Mouse (Mus musculus): ENCODE data around the gene Poc1a. TPM values are rescaled to one million over a fixed set of nuclear protein-coding genes. Genes with fewer than 3 reads are reported as not detected.

Poc1a gene
- total RNA-seq, 2 experiments from 2014 or later: 8.6 to 14.5 TPM

DNA sequence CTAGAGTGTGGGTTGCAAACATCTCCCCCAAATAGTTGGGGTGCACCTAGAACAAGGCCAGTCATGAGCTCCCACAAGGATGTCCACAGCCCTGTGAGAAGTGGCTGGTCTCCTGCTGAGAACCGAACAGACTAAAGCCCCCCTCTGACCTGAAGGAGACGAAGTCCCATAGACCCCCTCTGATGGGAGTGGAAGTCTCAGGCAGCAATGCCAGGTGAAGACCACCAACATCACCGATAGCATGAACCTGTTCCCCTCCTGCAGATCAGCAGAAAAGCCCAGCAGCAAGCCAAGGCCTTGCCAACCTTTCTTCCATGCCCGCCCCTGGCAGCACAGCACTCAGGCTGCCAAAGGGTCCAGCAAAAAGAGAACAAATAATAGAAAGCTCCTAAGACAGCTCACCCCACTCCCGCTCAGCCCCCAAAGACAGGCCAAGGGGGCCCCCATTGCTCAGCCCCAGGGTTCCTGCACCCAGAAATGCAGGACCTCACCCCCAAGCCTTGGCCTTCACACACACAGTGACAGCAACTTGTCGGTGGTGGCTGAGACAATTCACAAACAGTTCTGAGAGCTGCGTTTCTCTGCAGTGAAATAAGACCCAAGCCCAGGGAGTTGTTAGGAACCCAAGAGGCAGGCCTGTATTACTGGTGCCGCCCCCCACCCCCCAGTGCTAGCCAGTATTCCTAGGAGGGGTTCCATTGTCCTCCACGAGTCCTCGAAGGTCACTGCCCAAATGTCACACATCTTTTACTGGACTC lies 74.5 kb downstream of the Poc1a start:
- Histone ChIP-seq H3K4me3 (no peak overlapping the region), H3K27ac (no peak overlapping the region)
- no peak for TF ChIP-seq CTCF (conservative IDR thresholded peaks at IDR 0.05)
- DNase-seq (ENCODE audit: low spot score in 2 of 2): no peak

DNA sequence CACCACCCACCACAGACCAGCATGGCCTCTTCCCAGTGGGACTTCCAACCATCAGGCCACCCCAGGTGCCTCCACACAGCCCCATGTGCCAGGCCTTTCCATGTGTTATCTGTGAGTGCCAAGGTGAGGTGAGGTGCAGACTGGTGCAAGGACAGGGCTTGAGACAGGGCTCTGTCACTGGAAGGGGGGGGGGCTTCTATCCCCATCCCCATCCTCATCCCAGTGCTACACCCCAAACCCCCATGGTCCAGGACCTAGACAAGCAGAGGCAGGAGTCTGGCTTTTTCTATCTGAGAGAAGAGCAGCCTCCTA lies 75.1 kb downstream of the Poc1a start:
- DNase-seq (ENCODE audit: low spot score in 2 of 2): no peak
- no peak overlapping the region for H3K27ac ChIP-seq
- H3K4me3 ChIP-seq: no peak overlapping the region
- TF ChIP-seq CTCF (conservative IDR thresholded peaks at IDR 0.05): no peak

DNA sequence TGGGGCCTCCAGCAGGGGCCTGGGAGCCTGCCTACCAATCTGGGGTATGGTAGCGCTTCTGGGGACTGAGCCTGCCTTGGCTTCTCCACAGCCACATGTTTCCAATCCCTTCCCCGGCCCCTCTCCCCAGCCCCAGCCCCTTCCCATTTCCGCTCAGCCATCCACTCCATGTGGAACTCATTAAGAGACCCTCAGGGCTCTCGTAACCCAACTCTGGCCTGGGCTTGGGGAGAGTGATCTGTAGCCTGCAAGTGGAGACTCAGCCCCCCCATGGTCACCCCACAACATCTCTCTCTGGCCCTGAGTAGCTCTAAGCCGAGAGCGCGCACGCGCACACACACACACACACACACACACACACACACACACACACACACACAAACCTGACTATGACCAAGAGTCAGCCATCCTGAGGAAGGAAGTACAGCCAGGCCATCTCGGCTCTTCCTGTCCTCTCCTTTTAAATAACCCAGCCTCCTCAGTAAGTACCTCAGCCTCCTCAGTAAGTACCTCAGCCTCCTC lies 75.5 kb downstream of the Poc1a start:
- Histone ChIP-seq H3K4me3 (no peak overlapping the region), H3K27ac (no peak overlapping the region)
- no peak for DNase-seq (ENCODE audit: low spot score in 2 of 2)
- no peak for TF ChIP-seq CTCF (conservative IDR thresholded peaks at IDR 0.05)

DNA sequence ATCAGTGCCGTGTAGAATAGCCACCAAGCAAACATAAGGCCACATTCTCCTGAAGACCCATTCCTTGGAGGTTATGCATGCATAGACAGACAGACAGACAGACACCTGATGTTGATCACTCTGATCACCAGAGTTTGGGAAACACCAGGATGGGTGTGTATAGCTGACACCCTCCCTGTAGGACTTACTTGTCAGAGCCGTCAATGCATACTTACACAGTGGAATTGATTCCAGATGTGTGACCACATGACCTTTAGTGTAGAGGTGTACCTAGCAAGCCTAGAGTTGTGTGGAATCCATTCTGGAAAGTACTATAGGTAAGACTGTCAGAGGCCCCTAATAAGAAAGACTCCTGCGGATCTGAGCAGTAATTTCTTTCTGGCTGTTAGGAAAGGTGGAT lies 76.3 kb downstream of the Poc1a start:
- DNase-seq (ENCODE audit: low spot score in 2 of 2): no peak
- no peak for TF ChIP-seq CTCF (conservative IDR thresholded peaks at IDR 0.05)
- H3K27ac ChIP-seq: no peak overlapping the region
- H3K4me3 ChIP-seq: no peak overlapping the region

DNA sequence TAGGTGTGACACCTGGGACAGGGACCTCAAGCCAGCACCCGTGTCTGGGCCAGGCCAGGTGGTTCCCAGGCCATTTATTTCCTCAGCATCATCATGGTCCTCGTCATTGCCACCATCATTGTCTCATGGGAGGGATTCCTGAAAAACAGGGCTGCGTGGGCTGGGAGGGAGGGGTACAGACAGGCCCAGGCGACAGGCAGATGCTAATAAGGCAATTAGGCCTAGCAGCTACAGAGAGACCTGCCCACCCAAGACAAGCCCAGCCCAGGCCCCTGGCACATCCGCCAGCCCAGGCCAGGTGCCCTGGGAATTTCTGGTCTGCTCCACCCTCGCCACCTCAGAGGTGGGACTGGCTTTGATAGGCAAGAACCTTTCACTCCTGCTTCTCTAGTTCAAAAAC lies 78.4 kb downstream of the Poc1a start:
- no peak for DNase-seq (ENCODE audit: low spot score in 2 of 2)
- Histone ChIP-seq H3K27ac (no peak overlapping the region), H3K4me3 (no peak overlapping the region)
- TF ChIP-seq CTCF (conservative IDR thresholded peaks at IDR 0.05): no peak

DNA sequence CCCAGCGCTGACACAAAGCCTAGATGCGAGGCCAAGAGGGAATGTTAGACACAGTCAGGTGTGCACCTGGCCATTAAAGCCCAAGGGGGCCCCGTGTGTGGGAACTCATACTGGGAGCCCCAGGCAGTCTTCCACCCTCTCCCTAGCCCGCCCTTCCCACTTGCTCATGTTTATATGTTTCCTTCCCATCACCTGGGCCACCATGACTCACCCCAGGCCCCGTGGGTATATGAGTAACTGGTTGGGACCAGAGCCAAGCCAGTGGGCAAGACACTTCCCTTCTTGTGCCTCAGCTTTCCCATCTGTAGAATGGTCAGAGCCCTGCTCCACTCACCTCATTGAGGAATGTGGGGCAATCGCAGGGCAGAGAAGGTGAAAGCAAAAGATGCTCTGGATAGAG lies 80.3 kb downstream of the Poc1a start:
- H3K4me3 ChIP-seq: no peak overlapping the region
- no peak for TF ChIP-seq CTCF (conservative IDR thresholded peaks at IDR 0.05)
- no peak for DNase-seq (ENCODE audit: low spot score in 2 of 2)
- H3K27ac ChIP-seq: no peak overlapping the region

DNA sequence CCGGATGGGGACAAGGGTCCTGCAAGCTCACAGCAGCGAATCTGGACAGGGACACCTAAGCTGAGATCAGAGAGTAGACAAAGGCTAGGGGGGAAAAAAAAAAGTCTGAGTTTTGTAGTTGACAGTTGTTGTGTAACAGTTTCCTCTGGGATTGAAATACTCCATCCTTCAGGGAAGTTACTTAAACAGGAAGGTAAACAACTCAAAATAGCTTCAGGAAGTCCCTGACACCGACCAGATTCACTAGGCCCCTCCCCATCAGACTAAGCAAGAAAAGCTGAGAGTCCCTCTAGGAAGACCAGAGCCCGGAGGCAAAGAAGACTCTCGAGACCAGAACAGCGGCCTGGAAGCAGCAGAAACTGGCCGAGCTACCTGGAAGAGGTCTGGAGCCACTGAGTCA lies 84.5 kb downstream of the Poc1a start:
- Histone ChIP-seq H3K27ac (no peak overlapping the region), H3K4me3 (no peak overlapping the region)
- no peak for DNase-seq (ENCODE audit: low spot score in 2 of 2)
- TF ChIP-seq CTCF (conservative IDR thresholded peaks at IDR 0.05): no peak

DNA sequence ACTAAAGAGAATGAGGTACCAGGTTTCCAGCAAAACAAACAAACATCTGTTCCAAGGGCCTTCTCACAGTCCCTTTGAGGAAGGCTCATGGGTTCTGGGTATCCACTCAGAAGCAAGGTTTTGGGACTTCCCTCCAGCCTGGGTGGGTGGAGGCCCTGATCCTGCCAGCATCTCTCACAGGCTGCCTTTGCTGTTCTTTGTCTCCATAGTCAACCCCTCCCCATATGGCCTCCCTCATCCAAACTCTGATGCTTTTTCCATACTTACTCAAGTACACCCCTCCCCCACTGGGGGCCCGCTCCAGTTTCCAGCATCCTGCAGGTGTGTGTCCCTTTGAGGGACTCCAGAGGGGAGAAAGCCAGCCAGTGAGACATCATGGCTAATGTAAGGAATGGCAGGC lies 85.3 kb downstream of the Poc1a start:
- DNase-seq (ENCODE audit: low spot score in 2 of 2): no peak
- TF ChIP-seq CTCF (conservative IDR thresholded peaks at IDR 0.05): no peak
- H3K4me3 ChIP-seq: no peak overlapping the region
- no peak overlapping the region for H3K27ac ChIP-seq

DNA sequence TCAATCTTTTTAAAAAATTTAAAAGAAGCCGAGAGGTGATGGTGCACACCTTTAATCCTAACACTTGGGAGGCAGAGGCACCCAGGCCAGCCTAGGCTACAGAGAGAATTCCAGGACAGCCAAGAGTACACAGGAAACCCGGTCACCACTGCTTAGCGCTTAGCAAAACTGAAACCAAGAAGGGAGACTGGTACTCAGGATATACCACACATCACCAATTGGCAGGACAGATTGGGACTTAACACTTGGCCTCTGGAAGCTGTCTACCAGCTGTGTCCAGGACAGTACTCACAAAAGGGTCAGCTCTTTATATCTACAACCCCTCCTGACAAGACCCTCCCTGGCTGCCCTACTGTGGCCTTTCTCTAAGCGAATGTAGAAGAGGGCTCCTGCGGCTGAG lies 86.1 kb downstream of the Poc1a start:
- TF ChIP-seq CTCF (conservative IDR thresholded peaks at IDR 0.05): no peak
- DNase-seq (ENCODE audit: low spot score in 2 of 2): no peak
- Histone ChIP-seq H3K4me3 (peak overlapping the region; percentile 87), H3K27ac (peak overlapping the region; percentile 67)

DNA sequence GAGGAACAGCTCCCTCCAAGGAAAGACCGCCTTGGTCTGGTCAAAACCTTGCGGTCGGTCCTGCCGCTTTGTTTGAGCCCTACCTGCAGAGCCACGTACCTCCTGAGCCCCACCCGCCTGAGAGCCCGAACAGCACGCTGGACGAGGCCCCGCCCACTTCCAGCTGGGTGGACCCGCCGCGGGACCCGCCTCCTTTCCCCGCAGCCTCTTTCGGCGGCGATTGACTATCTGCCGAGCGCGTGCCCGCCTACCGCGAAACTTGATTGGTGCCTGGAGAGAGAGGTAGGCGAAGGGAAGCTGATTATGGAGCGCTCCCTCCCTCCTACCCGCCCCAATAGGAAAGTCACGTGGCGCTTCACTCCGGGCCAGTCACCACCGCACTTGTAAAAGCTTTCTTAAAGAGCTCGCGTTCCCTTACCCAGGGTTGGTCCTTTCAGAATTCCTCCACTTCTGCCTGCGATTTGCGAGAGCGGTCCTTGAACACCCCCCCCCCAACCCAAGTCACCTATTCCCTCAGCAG lies 86.8 kb downstream of the Poc1a start:
- Histone ChIP-seq H3K4me3 (peak overlapping the region; percentile 87), H3K27ac (peak overlapping the region; percentile 95)
- TF ChIP-seq CTCF (conservative IDR thresholded peaks at IDR 0.05): no peak
- DNase-seq (ENCODE audit: low spot score in 2 of 2): peak; percentile 97 to 99

DNA sequence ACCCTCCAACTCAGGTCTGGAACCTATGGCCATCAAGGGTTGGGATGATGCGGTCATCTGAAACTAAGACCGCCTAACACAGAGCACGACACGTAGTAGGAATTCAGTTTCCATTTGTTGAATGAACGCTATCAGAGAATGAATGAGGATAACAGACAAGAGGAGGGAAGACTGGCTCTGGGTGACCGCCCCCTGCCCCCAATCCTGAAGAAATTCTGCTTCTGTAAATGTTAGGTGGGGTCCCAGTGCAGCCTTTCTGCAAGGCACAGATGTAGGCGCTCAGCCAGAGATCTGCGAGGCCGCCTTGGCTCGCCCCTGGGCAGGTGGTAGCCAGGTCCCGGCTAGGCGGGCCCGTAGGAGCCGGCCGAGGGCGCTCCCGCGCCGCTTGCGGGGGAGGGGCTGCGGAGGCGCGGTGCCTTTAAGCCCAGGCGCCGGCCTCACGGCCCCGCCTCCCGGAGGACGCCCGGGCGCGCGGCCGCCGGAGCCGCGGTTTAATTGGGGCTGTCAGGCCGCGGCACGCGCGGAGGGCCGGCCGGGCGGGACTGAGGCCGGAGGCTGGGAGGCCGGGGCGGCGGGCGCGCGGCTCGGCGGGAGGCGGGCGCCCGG lies 87.4 kb downstream of the Poc1a start, which contains the start of gene Dusp7:
TSS of gene Dusp7 (plus strand) at position 521 of the 606 bp plus-strand sequence.
- peak within 1 kb of the TSS; percentile 92 for H3K4me3 ChIP-seq
- DNase-seq (ENCODE audit: low spot score in 2 of 2): peak; percentile 79 to 84
- peak within 1 kb of the TSS; percentile 98 for H3K27ac ChIP-seq
- TF ChIP-seq CTCF (conservative IDR thresholded peaks at IDR 0.05): no peak

DNA sequence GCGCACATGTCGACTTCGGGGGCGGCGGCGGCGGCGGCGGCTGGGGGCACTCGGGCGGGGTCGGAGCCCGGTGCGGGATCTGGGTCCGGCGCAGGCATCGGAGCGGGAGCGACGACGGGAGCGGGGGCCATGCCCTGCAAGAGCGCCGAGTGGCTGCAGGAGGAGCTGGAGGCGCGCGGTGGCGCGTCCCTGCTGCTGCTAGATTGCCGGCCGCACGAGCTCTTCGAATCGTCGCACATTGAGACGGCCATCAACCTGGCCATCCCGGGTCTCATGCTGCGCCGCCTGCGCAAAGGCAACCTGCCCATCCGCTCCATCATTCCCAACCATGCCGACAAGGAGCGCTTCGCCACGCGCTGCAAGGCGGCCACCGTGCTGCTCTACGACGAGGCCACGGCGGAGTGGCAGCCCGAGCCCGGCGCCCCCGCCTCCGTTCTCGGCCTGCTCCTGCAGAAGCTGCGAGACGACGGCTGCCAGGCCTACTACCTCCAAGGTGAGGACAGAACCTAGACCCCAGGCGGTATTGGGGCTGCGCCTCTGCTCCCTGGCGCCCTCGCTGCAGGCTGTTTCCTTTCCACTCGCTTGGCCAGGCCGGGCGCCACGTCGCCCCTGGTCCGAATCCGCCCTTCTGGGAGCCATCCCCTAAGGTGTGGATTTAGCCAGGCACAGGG lies 88.1 kb downstream of the Poc1a start:
- H3K4me3 ChIP-seq: peak overlapping the region; percentile 92
- peak overlapping the region; percentile 98 for H3K27ac ChIP-seq
- peak in 1 of 2 experiments; percentile 42 for DNase-seq (ENCODE audit: low spot score in 2 of 2)
- peak; percentile 63 for TF ChIP-seq CTCF (conservative IDR thresholded peaks at IDR 0.05)

DNA sequence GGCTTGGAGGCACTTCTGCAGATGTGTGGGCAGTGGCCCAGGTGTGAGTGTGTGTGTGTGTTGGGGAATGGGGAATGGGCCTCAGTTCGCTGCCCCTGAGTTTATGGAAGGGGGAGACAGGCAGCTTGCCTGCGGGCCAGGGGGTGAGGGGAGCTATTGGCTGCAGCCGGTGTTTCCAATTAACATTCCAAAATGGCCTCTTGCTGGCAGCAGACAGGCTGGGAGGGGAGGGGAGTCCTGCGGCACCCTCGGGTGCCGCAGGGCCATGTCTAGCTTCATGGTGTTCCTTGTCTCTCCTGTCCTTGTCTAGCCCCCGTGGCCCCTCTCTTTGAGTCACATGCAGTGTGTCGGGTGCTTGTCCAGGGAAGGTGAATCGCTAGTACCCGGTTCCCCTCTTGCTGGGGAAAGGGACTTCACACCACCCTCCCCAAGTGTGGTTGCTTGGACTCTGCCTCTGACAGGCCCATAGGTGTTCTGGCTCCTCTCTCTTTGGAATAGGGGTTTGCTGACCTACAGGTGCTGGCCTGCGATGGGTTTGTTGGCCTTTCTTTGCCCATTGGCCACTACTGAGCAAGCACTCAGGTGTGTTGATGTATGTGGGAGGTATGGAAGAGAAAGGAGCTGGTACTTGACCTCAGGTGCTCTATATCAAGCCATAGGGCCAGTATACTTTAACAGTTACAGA lies 89.1 kb downstream of the Poc1a start:
- H3K4me3 ChIP-seq: peak overlapping the region; percentile 92
- peak overlapping the region; percentile 98 for H3K27ac ChIP-seq
- no peak for TF ChIP-seq CTCF (conservative IDR thresholded peaks at IDR 0.05)
- DNase-seq (ENCODE audit: low spot score in 2 of 2): no peak

All from layer of hippocampus, adult 2 months (tissue).